Mouse (Mus musculus) hindbrain, embryonic 13.5 days (tissue): ENCODE data around the gene Zc3h6. TPM values are rescaled to one million over a fixed set of nuclear protein-coding genes. Genes with fewer than 3 reads are reported as not detected.

Experiments used
- ATAC-seq: fragments of 200-750 bp; cut with Nextera tagmentation; 2 replicates; pipeline ENCODE4 v1.8.0; 2017; ENCODE audit warnings: moderate TSS enrichment; ENCODE audit not compliant: low FRiP score
- H3K27ac ChIP-seq: fragments of 300-500 bp; sonication (generic); 2 replicates; pipeline ENCODE4 v1.5.1; 2015; ENCODE audit warnings: inconsistent platforms, mild to moderate bottlenecking, moderate library complexity
- H3K27me3 ChIP-seq: fragments of 300-500 bp; sonication (generic); 2 replicates; pipeline ENCODE4 v1.6.1; 2015; ENCODE audit warnings: mild to moderate bottlenecking, inconsistent platforms
- H3K36me3 ChIP-seq: fragments of 300-500 bp; sonication (generic); 2 replicates; pipeline ENCODE4 v1.6.1; 2015; ENCODE audit warnings: mild to moderate bottlenecking, inconsistent platforms
- H3K4me1 ChIP-seq: fragments of 300-500 bp; sonication (generic); replicated peaks from 2 replicates; pipeline ENCODE4 v1.6.1; 2015; ENCODE audit warnings: inconsistent platforms
- H3K4me2 ChIP-seq: fragments of 300-500 bp; sonication (generic); 2 replicates; pipeline ENCODE4 v1.6.1; 2015; ENCODE audit warnings: inconsistent platforms, mild to moderate bottlenecking, moderate library complexity
- H3K4me3 ChIP-seq: fragments of 300-500 bp; sonication (generic); 2 replicates; pipeline ENCODE4 v1.5.1; 2015; ENCODE audit warnings: mild to moderate bottlenecking, inconsistent platforms
- H3K9ac ChIP-seq: fragments of 300-500 bp; sonication (generic); 2 replicates; pipeline ENCODE4 v1.6.1; 2015; ENCODE audit warnings: mild to moderate bottlenecking, inconsistent platforms
- H3K9me3 ChIP-seq: fragments of 300-500 bp; sonication (generic); 2 replicates; pipeline ENCODE4 v1.6.1; 2016; ENCODE audit warnings: inconsistent platforms
- WGBS: fragments of 180-500 bp; shearing (Covaris S2); methylation state at CpG from one replicate; pipeline ENCODE4 v1.1.7; 2015; 5-methylcytosine and 5-hydroxymethylcytosine counted together
- polyA plus RNA-seq: library from polyadenylated mRNA; unstranded; fragments of >200 nt; fragmentation: Nextera tagmentation; extraction: Ambion mirVana; gene quantifications from 2 replicates; pipeline ENCODE4 v1.2.1, GENCODE M21; 2015

The Zc3h6 gene
- polyA plus RNA-seq, 1 experiment from 2014 or later = 3.8 TPM

DNA sequence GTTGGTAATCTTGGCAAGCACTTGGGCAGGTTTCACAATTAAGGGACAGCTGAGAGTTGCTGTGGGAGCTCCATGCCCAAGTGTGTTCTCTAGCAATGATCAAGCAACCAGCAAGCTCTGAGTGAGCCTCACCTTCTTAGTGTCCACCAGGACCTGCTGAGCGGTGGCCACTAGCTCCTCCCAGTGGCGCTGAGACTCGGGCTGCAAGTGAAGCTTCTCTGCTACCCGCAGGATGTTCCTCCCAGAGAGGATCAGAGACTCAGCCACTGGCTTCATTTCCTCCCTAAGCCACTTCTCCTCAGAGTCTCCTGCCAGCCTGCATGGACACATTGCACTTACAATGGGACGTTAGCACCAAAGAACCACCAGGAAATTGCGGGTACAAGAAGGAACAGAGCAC is 73.4 kb downstream of the Zc3h6 start:
- Histone ChIP-seq H3K4me3 (no peak overlapping the region), H3K4me1 (peaks cover 14% of the 10 kb centered on the region), H3K27me3 (peaks cover 41% of the 10 kb centered on the region), H3K9me3 (no peaks in the 10 kb centered on the region), H3K27ac (no peak overlapping the region), H3K4me2 (no peak overlapping the region), H3K36me3 (no peaks in the 10 kb centered on the region), H3K9ac (no peak overlapping the region)
- ATAC-seq = no peak
- 45% methylated on average over 6 of the region's 6 CpGs for WGBS

DNA sequence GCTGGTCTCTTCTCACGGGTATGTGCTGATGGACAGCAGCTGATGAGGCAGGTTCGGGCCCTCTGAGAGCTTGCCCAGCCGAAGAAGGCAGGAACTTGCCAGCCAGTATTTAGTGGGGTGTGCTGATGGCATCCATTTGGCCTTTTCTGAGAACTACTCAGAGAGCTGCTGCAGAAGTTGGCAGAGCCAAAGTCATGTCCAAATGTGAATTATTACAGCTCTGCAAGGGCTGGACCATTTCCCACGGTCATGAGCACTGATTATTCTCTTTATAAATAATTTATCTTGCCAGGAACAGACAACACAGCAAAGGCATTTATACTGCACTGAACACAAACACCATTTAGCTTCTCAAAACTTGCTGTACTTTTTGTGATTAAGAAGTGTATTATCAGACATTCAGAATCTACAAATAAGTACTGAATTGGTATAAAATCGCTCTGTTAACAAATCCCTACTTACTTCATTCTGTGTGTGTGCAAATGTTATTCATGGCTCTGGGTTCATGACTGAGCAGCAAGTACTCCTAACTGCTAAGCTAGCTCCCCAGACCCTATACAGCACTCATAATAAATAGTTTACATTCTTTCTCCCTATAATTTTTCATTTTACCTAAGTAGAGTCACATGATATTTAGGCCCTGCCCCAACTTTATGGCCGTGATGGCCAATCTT is 79.1 kb downstream of the Zc3h6 start:
- Histone ChIP-seq H3K9ac (no peak overlapping the region), H3K4me1 (no peaks in the 10 kb centered on the region), H3K27me3 (no peaks in the 10 kb centered on the region; the same call in 1 of the 2 replicates), H3K36me3 (no peaks in the 10 kb centered on the region), H3K4me3 (no peak overlapping the region), H3K4me2 (no peak overlapping the region), H3K27ac (no peak overlapping the region), H3K9me3 (no peaks in the 10 kb centered on the region)
- ATAC-seq = no peak
- 71% methylated on average over 6 of the region's 6 CpGs for WGBS

DNA sequence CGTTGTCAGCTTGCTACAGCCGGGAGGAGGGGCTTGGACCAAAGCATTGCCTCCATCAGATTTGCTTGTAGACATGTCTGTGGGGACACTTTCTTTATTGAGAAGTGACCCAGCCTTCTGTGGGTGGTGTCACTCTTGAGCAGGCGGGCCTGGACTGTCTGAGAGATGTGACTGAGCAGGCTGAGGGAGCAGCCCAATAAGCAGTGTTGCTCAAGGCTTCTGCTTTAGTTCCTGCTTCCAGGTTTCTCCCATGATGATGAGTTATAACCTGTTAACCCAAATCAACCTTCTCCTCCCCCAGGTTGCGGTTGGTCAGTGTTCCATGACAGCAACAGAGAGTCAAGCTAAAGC is 79.6 kb downstream of the Zc3h6 start:
- H3K36me3 ChIP-seq = no peaks in the 10 kb centered on the region
- H3K27me3 ChIP-seq = no peaks in the 10 kb centered on the region; the same call in 1 of the 2 replicates
- 91% methylated on average over 4 of the region's 4 CpGs for WGBS
- no peak overlapping the region for H3K9ac ChIP-seq
- no peak overlapping the region for H3K27ac ChIP-seq
- no peaks in the 10 kb centered on the region for H3K9me3 ChIP-seq
- no peak overlapping the region for H3K4me3 ChIP-seq
- ATAC-seq = no peak
- no peaks in the 10 kb centered on the region for H3K4me1 ChIP-seq
- H3K4me2 ChIP-seq = no peak overlapping the region

DNA sequence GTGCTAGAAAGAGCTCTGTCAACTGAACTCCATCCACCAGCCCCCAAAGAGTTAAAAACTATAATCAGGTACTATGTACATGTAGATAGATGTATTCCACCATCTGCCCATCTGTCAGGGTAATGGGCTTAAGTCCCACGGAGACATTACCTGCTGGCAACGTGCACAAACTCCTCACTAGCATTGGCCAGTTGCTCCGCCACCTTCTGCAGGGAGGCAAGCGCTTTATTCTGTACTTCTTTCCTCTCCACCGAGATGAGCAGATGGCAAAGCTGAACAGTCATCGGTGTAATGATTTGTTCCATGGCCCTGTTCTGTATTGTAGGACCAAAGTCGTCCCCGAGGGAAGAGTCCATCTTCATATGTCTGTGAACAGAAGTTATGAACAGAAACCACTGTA is 80.6 kb downstream of the Zc3h6 start, which contains the start of gene Vinac1:
Gene Vinac1, minus strand, starts transcription at position 362 of the 400 bp plus-strand sequence.
- no peak for ATAC-seq
- WGBS = 74% methylated on average over 8 of the region's 8 CpGs
- H3K9ac ChIP-seq = no peak within 1 kb of the TSS

DNA sequence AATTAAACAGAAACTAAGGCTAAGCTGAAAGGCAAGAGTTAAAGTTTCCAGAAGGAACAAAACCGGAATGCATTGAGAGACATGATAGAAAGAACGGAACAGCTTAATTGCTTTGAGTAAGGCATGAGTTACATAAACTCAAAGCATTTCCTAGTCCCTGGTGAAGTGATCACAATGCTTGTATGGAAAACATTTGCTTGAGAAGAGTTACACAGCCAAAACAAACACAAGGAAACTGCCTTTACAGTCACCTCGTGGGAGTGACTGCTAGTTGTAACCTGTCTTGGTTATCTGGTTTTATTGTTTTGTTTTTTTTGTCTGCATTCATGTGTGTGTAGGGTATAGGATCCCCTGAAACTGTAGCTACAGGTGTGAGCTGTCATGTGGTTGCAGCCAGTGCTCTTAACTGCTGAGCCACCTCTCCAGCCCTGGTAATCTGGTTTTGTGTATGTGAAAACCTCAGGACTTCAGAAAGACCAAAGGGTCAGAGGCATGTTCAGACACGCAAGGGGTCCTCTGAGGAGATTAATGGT is 85.3 kb downstream of the Zc3h6 start:
- Histone ChIP-seq H3K4me1 (no peaks in the 10 kb centered on the region), H3K4me2 (no peak overlapping the region), H3K9ac (no peak overlapping the region), H3K27me3 (no peaks in the 10 kb centered on the region), H3K27ac (no peak overlapping the region), H3K36me3 (no peaks in the 10 kb centered on the region), H3K4me3 (no peak overlapping the region), H3K9me3 (0 out of 2 replicates have a peak, but pooled peaks cover 2% of the 10 kb centered on the region)
- 81% methylated on average over 4 of the region's 4 CpGs for WGBS
- ATAC-seq = no peak

More for the DNA sequence above, 80.6 kb downstream of the Zc3h6 start, which contains the start of gene Vinac1:
- Histone ChIP-seq H3K27ac (no peak within 1 kb of the TSS), H3K4me2 (no peak within 1 kb of the TSS), H3K4me1 (no peaks in the 10 kb centered on the region), H3K27me3 (no peaks in the 10 kb centered on the region), H3K36me3 (no peaks in the 10 kb centered on the region), H3K9me3 (no peaks in the 10 kb centered on the region), H3K4me3 (no peak within 1 kb of the TSS)

DNA sequence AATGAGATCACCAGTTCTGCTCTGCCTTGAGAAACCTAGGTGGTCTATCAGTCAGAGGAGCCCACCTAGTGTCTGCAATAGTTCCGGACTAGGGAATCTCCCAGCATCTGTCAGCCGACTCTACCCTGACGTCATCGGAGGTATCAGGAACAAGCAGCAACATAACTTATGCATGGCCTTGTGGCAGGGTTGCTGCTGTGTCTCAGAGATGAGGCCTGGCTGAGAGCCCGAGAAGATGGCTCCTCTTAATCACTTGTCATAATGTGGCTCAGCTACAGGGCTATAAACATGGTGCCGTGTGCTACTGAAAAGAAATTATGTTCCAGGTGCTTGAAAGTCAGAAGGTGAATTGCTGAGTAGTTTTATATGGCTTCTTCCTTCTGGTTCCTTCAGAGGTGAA is 88.5 kb downstream of the Zc3h6 start:
- H3K9ac ChIP-seq = no peak overlapping the region
- no peak overlapping the region for H3K27ac ChIP-seq
- no peaks in the 10 kb centered on the region for H3K27me3 ChIP-seq
- 92% methylated on average over 6 of the region's 6 CpGs for WGBS
- no peaks in the 10 kb centered on the region for H3K4me1 ChIP-seq
- no peak overlapping the region for H3K4me3 ChIP-seq
- ATAC-seq = no peak
- H3K4me2 ChIP-seq = no peak overlapping the region
- H3K36me3 ChIP-seq = no peaks in the 10 kb centered on the region
- 0 out of 2 replicates have a peak, but pooled peaks cover 2% of the 10 kb centered on the region for H3K9me3 ChIP-seq

DNA sequence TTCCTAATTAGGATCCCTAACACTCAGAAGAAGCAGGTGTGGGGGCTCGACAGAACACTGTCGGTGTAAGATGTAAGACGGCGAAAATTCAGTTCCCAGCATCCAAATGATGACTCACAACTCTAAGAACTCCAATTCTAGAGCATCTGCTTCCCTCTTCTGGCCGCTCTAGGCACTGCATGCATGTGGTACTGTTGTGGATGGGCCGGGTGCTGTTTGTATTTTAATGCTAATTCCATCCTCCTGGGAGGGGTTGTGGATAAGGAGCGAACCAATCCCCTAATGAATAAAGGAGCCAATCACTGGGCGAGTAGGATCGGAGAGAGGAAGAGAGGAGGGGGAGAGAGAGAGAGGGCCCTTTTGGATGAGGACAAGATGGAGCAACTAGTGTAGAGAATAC is 89.4 kb downstream of the Zc3h6 start:
- H3K4me1 ChIP-seq = no peaks in the 10 kb centered on the region
- H3K9me3 ChIP-seq = 0 out of 2 replicates have a peak, but pooled peaks cover 2% of the 10 kb centered on the region
- no peaks in the 10 kb centered on the region for H3K36me3 ChIP-seq
- H3K4me2 ChIP-seq = no peak overlapping the region
- no peak for ATAC-seq
- no peak overlapping the region for H3K9ac ChIP-seq
- H3K27me3 ChIP-seq = no peaks in the 10 kb centered on the region
- 40% methylated on average over 9 of the region's 9 CpGs for WGBS
- no peak overlapping the region for H3K27ac ChIP-seq
- H3K4me3 ChIP-seq = no peak overlapping the region

DNA sequence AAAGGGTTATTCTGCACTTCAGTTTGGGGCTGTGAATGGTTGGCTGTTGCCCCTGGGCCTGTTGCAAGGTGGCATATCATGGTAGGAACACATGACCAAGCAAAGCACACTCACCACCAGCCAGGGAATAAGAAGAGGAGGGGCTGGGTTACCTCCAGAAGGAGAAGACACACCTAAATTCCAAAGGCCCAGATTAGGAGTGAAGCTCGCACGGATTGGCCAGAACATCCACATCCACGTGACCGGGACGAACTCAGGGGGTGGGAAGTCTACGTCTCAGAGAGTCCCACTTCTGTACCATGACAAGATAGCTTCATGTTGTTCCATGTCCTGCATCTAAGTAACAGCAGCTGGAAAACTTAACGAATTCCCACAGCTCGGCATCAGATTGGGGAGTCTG is 90.1 kb downstream of the Zc3h6 start:
- no peak overlapping the region for H3K4me2 ChIP-seq
- no peak for ATAC-seq
- no peak overlapping the region for H3K27ac ChIP-seq
- H3K4me3 ChIP-seq = no peak overlapping the region
- H3K27me3 ChIP-seq = no peaks in the 10 kb centered on the region
- H3K36me3 ChIP-seq = no peaks in the 10 kb centered on the region
- H3K9ac ChIP-seq = no peak overlapping the region
- H3K4me1 ChIP-seq = no peaks in the 10 kb centered on the region
- H3K9me3 ChIP-seq = 0 out of 2 replicates have a peak, but pooled peaks cover 2% of the 10 kb centered on the region
- WGBS = 95% methylated on average over 8 of the region's 8 CpGs

DNA sequence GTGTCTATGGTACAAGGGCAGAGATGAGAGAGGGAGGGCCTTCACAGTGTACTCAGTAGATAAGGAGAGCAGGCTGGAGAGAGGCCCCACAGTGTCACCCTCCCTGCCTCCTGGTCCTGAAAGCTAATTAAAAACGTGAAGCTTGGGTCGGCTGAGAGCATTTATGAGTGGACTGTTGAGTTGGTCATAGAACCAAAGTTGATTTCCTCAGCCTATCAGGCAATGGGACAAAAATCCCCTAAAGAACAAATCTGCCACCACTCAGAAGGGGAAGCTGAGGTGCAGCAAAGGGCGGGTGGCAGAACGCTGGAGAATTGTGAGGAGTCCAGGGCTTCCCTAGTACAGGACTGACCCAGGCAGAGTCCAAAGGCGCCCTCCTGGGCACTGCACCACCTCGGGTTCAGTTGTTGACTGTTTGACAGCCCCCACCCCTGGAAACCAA is 90.7 kb downstream of the Zc3h6 start:
- ATAC-seq = no peak
- H3K9me3 ChIP-seq = 0 out of 2 replicates have a peak, but pooled peaks cover 2% of the 10 kb centered on the region
- H3K27ac ChIP-seq = no peak overlapping the region
- no peak overlapping the region for H3K9ac ChIP-seq
- H3K4me3 ChIP-seq = no peak overlapping the region
- H3K27me3 ChIP-seq = no peaks in the 10 kb centered on the region
- H3K36me3 ChIP-seq = no peaks in the 10 kb centered on the region
- no peak overlapping the region for H3K4me2 ChIP-seq
- WGBS = 91% methylated on average over 6 of the region's 6 CpGs
- H3K4me1 ChIP-seq = no peaks in the 10 kb centered on the region

DNA sequence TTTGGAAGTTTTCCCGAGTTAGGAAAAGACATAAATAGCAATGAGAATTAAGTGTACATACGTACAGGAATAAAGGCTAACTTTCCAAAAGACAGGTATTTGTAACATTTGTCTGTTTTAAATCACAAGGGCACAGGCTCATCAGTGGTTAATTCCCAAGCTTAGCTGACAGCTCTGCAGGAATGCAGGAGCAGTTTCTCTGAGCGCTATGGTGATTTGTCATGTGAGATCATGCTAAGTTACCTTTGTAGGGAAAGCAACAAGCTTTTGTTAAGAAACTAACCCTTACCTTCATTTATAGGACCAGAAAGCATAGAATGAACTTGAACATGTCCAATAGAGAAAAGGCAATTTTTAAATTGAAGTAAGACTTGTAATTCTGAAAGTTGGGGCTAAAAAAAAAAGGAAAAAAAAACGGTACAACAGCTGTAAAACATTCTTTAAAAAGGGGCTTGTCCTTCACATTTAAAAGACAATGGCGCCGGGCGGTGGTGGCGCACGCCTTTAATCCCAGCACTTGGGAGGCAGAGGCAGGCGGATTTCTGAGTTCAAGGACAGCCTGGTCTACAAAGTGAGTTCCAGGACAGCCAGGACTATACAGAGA is 94.4 kb downstream of the Zc3h6 start:
- H3K9me3 ChIP-seq = no peaks in the 10 kb centered on the region
- no peak overlapping the region for H3K4me2 ChIP-seq
- no peaks in the 10 kb centered on the region for H3K27me3 ChIP-seq
- H3K27ac ChIP-seq = no peak overlapping the region
- H3K4me3 ChIP-seq = no peak overlapping the region
- no peak overlapping the region for H3K9ac ChIP-seq
- H3K36me3 ChIP-seq = no peaks in the 10 kb centered on the region
- H3K4me1 ChIP-seq = peaks cover 10% of the 10 kb centered on the region
- 81% methylated on average over 10 of the region's 10 CpGs for WGBS
- no peak for ATAC-seq

DNA sequence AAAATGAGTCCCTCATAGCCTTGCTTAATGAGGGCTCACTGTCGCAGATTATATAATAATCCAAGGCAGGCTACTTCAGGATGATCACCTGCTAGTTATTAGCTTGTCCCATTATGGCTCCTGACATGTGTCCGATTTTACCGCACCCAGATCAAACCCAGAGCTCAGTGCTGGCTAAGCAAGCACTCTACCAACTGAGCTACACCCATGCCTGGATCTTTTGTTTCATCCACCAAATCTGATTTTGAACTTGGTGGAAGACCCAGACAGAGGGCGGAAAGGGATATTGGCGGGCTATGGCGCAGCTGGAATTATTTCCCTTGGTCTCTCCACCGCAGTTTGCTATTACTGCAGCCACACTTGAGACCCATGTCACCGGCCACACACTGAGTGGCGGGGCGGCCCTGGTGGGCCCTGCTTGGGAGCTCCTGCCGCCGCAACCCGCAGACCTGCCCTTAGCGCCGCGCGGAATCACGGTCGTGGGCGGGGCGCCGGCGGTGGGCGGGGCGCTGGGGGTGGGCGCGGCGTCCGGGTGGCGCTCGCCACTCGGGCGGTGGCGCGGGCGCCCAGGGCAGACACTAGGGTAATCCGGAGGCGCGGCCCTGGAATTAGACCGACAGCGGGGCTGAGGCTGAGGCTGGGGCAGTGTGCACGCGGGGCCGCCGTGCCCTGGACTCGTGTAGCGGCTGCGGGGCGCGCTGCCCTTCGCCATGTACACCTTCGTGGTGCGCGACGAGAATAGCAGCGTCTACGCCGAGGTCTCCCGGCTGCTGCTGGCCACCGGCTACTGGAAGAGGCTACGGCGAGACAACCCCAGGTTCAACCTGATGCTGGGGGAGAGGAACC is 98.5 kb downstream of the Zc3h6 start, which contains the start of gene Ttl:
Gene Ttl, plus strand, starts transcription at position 506 of the 846 bp plus-strand sequence.
- H3K9me3 ChIP-seq = no peaks in the 10 kb centered on the region
- H3K27ac ChIP-seq = peak within 1 kb of the TSS; percentile 86
- 1% methylated on average over 62 of the region's 62 CpGs for WGBS
- peaks cover 10% of the 10 kb centered on the region for H3K36me3 ChIP-seq
- peak within 1 kb of the TSS; percentile 64 for H3K4me2 ChIP-seq
- peaks cover 45% of the 10 kb centered on the region for H3K4me1 ChIP-seq
- ATAC-seq = peak; percentile 94
- H3K4me3 ChIP-seq = peak within 1 kb of the TSS; percentile 87
- peak within 1 kb of the TSS; percentile 95 for H3K9ac ChIP-seq
- H3K27me3 ChIP-seq = no peaks in the 10 kb centered on the region

DNA sequence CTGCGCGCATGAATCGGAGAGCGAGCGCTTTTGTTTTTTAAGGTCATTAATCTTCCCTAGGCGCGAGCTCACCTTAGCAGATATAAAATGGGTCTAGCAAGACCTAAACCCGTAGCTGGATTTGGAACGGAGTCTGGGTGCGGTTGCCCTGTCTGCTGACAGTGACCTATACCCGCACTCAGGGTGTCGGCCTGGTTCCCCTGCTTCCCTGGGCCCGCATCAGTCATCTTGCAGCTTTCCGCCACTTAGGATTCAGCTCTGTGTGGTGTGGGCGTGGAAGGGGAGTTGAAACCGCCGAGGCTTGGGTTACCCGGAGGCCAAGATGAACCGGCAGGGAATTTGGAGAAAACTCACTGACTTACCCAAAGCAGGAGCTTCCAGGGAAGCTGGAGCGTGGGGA is 99.1 kb downstream of the Zc3h6 start:
- Histone ChIP-seq H3K27me3 (no peaks in the 10 kb centered on the region), H3K27ac (peak overlapping the region; percentile 86), H3K9me3 (no peaks in the 10 kb centered on the region), H3K4me3 (peak overlapping the region; percentile 87), H3K4me2 (peak overlapping the region; percentile 64), H3K4me1 (peaks cover 46% of the 10 kb centered on the region), H3K36me3 (peaks cover 11% of the 10 kb centered on the region), H3K9ac (peak overlapping the region; percentile 95)
- ATAC-seq = peak; percentile 82
- 1% methylated on average over 20 of the region's 20 CpGs for whole genome bisulfite sequencing
